Mouse (Mus musculus): ENCODE measurements around the gene Dennd1a. TPM values are rescaled to one million over a fixed set of nuclear protein-coding genes. Genes with fewer than 3 reads are reported as not detected.

Dennd1a gene
- polyA plus RNA-seq, 1 experiment from 2014 or later: 12.2 TPM

DNA sequence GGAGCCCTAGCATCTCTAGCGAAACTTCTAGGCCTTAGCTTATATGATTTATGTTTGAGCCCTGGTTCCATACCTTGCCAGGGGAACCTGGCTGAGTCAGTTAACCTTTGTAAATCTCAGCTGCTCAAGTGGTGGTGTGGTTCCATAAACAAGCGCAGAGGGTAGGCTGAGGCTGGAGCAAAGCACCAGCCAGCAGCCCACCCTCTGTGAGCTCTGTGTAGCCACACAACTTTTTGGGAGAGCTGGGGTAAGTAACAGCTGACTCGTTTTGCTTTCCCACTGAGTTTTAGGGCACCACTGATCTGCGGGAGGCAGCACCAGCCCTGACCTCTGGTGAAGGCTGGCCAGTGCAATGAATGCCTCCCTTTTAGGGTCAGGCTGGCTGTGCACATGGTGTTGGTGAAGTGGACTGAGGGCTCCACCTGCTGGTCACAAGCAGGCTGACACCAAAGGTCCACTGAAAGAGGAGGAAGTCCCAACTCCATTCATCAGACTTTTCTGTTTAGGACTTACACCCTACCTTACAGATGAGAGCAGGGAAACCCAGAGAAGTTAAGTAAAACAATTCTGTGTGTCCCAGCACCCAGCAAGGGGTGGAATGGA, 484.5 kb downstream of the Dennd1a start:
- peak; percentile 68; the same call in 1 of the 2 replicates for ATAC-seq (ENCODE audit: insufficient number of reproducible peaks, insufficient read depth, low FRiP score, low read depth)
- Histone ChIP-seq H3K4me2 (replicated peaks; ENCODE audit: low read depth, low read length) (no peak overlapping the region), H3K36me3 (ENCODE audit: control insufficient read depth, insufficient read depth, low read length) (no peaks in the 10 kb centered on the region; the same call in 1 of the 2 replicates), H3K9me3 (ENCODE audit: control insufficient read depth, low read depth, low read length) (no peaks in the 10 kb centered on the region), H3K9ac (replicated peaks; ENCODE audit: low read depth, low read length) (no peak overlapping the region), H3K4me3 (ENCODE audit: low read depth, low read length) (no peak overlapping the region), H3K4me1 (ENCODE audit: control insufficient read depth, insufficient read depth, low read length) (no peaks in the 10 kb centered on the region), H3K27me3 (ENCODE audit: control insufficient read depth, insufficient read depth, low read length) (no peaks in the 10 kb centered on the region), H3K27ac (ENCODE audit: low read length) (no peak overlapping the region)
- 46% methylated on average over 4 of the region's 4 CpGs for WGBS

DNA sequence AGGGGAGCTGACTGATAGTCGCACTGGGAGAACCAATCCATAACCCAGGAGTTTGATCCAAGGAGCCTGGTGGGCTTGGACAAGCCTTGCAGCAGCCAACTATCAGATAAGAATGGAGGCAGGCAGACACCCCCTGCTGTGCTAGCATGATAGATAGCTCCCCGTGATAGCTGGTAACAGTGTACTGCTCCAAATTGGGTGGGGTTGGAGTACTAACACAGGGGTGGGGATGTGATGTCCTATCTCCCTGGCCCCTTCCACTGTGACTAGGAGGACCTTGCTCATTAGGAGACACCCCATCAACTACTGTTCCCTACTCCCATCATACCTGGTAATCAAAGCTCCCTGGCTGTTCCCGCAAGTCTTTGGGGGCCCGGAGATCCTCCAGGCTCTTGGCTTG, 485.5 kb downstream of the Dennd1a start:
- H3K27me3 ChIP-seq (ENCODE audit: control insufficient read depth, insufficient read depth, low read length): no peaks in the 10 kb centered on the region
- no peaks in the 10 kb centered on the region; the same call in 1 of the 2 replicates for H3K36me3 ChIP-seq (ENCODE audit: control insufficient read depth, insufficient read depth, low read length)
- H3K4me3 ChIP-seq (ENCODE audit: low read depth, low read length): no peak overlapping the region
- H3K4me2 ChIP-seq (replicated peaks; ENCODE audit: low read depth, low read length): no peak overlapping the region
- H3K9me3 ChIP-seq (ENCODE audit: control insufficient read depth, low read depth, low read length): no peaks in the 10 kb centered on the region
- no peak overlapping the region for H3K9ac ChIP-seq (replicated peaks; ENCODE audit: low read depth, low read length)
- H3K4me1 ChIP-seq (ENCODE audit: control insufficient read depth, insufficient read depth, low read length): no peaks in the 10 kb centered on the region
- no peak overlapping the region for H3K27ac ChIP-seq (ENCODE audit: low read length)
- ATAC-seq (ENCODE audit: insufficient number of reproducible peaks, insufficient read depth, low FRiP score, low read depth): no peak
- WGBS: 75% methylated on average over 4 of the region's 4 CpGs

DNA sequence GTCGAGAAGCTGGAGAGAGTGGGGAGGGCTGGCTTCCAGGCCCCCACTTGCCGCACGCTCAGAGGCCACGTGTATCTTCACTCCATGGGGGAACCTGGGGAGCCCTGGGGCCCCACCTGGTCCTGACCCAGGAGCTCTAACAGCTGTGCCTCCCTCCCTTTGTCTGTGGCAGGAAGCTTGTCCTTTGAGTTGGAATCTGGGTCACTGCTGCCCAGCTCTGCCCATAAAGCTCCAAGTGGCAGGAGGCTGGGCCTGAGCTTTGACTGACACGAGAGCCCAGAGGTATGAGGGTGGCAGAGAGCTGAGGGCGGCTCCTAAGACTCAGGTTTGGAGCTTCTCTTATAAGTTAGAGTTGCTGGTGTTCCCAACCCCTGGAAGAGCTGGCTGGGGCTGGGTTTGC, 488.1 kb downstream of the Dennd1a start:
- no peak overlapping the region for H3K4me2 ChIP-seq (replicated peaks; ENCODE audit: low read depth, low read length)
- ATAC-seq (ENCODE audit: insufficient number of reproducible peaks, insufficient read depth, low FRiP score, low read depth): no peak
- H3K4me3 ChIP-seq (ENCODE audit: low read depth, low read length): no peak overlapping the region
- H3K9me3 ChIP-seq (ENCODE audit: control insufficient read depth, low read depth, low read length): no peaks in the 10 kb centered on the region
- no peaks in the 10 kb centered on the region; the same call in 1 of the 2 replicates for H3K36me3 ChIP-seq (ENCODE audit: control insufficient read depth, insufficient read depth, low read length)
- H3K4me1 ChIP-seq (ENCODE audit: control insufficient read depth, insufficient read depth, low read length): no peaks in the 10 kb centered on the region
- H3K27ac ChIP-seq (ENCODE audit: low read length): no peak overlapping the region
- WGBS: 52% methylated on average over 6 of the region's 6 CpGs
- no peaks in the 10 kb centered on the region for H3K27me3 ChIP-seq (ENCODE audit: control insufficient read depth, insufficient read depth, low read length)
- H3K9ac ChIP-seq (replicated peaks; ENCODE audit: low read depth, low read length): no peak overlapping the region

DNA sequence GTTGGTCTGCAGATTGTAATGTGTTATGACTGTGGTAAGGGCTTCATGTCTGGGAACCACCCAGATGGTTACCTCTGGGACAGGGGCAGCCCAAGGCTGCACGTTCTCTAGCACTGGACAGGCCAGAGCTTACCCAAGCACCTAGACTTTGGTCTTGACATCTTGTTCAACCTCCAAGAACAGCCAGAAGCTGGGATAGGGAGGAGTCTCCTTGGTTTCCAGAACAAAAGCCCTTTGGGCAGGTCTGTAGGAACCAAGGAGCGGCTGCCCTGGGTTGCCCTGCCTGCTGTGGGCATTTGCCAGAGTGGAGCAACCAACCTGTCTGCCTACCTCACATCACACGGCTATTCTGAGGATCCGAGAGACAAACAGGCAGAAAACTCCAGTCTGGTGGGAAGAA, 490.1 kb downstream of the Dennd1a start:
- Histone ChIP-seq H3K4me1 (ENCODE audit: control insufficient read depth, insufficient read depth, low read length) (no peaks in the 10 kb centered on the region), H3K4me2 (replicated peaks; ENCODE audit: low read depth, low read length) (no peak overlapping the region), H3K9ac (replicated peaks; ENCODE audit: low read depth, low read length) (no peak overlapping the region), H3K9me3 (ENCODE audit: control insufficient read depth, low read depth, low read length) (no peaks in the 10 kb centered on the region), H3K4me3 (ENCODE audit: low read depth, low read length) (no peak overlapping the region), H3K36me3 (ENCODE audit: control insufficient read depth, insufficient read depth, low read length) (no peaks in the 10 kb centered on the region; the same call in 1 of the 2 replicates), H3K27ac (ENCODE audit: low read length) (no peak overlapping the region), H3K27me3 (ENCODE audit: control insufficient read depth, insufficient read depth, low read length) (no peaks in the 10 kb centered on the region)
- WGBS: 82% methylated on average over 4 of the region's 4 CpGs
- ATAC-seq (ENCODE audit: insufficient number of reproducible peaks, insufficient read depth, low FRiP score, low read depth): no peak

DNA sequence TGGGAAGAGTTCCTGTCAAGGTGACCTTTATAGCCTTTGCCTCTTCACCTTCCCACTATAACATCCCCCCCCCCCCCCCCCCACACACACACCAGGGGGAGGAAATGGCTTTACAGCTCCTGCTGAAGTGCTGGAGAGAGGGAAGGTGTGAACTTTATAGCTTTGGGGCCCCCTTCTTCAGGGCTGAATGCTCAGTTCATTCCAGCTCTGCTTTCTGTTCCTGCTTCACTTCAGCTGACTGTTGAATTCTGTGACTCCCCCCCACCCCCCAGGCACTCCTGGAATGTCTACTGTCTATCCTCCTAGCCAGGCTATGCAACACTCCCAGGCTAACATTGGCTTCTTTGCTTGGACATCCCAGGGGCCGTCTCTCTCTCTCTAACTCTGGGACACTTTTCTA, 491.2 kb downstream of the Dennd1a start:
- no peak overlapping the region for H3K4me2 ChIP-seq (replicated peaks; ENCODE audit: low read depth, low read length)
- H3K4me3 ChIP-seq (ENCODE audit: low read depth, low read length): no peak overlapping the region
- no peaks in the 10 kb centered on the region for H3K9me3 ChIP-seq (ENCODE audit: control insufficient read depth, low read depth, low read length)
- H3K4me1 ChIP-seq (ENCODE audit: control insufficient read depth, insufficient read depth, low read length): no peaks in the 10 kb centered on the region
- WGBS: 46% methylated on average over 1 of the region's 1 CpGs
- H3K27me3 ChIP-seq (ENCODE audit: control insufficient read depth, insufficient read depth, low read length): no peaks in the 10 kb centered on the region
- H3K27ac ChIP-seq (ENCODE audit: low read length): no peak overlapping the region
- no peak for ATAC-seq (ENCODE audit: insufficient number of reproducible peaks, insufficient read depth, low FRiP score, low read depth)
- no peak overlapping the region for H3K9ac ChIP-seq (replicated peaks; ENCODE audit: low read depth, low read length)
- H3K36me3 ChIP-seq (ENCODE audit: control insufficient read depth, insufficient read depth, low read length): no peaks in the 10 kb centered on the region

DNA sequence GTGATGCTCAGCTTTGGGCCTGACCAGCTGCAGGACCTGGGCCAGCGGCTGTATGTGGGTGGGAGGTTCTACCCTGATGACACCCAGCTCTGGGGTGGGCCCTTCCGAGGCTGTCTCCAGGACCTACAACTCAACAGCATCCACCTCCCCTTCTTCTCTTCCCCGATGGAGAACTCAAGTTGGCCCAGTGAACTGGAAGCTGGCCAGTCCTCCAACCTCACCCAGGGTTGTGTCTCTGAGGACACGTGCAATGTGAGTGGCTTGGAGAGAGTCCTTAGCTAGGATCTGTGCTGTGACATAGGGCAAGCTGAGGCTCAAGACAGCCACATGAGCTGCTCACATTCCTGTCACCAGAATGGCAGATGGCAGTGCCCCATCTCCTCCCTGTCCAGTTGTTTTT, 495.9 kb downstream of the Dennd1a start:
- 90% methylated on average over 4 of the region's 4 CpGs for WGBS
- H3K27me3 ChIP-seq (ENCODE audit: control insufficient read depth, insufficient read depth, low read length): no peaks in the 10 kb centered on the region
- H3K9me3 ChIP-seq (ENCODE audit: control insufficient read depth, low read depth, low read length): no peaks in the 10 kb centered on the region
- H3K27ac ChIP-seq (ENCODE audit: low read length): no peak overlapping the region
- no peaks in the 10 kb centered on the region for H3K36me3 ChIP-seq (ENCODE audit: control insufficient read depth, insufficient read depth, low read length)
- H3K4me1 ChIP-seq (ENCODE audit: control insufficient read depth, insufficient read depth, low read length): 0 out of 2 replicates have a peak, but pooled peaks cover 2% of the 10 kb centered on the region
- H3K4me3 ChIP-seq (ENCODE audit: low read depth, low read length): no peak overlapping the region
- H3K9ac ChIP-seq (replicated peaks; ENCODE audit: low read depth, low read length): no peak overlapping the region
- no peak overlapping the region for H3K4me2 ChIP-seq (replicated peaks; ENCODE audit: low read depth, low read length)
- ATAC-seq (ENCODE audit: insufficient number of reproducible peaks, insufficient read depth, low FRiP score, low read depth): no peak

DNA sequence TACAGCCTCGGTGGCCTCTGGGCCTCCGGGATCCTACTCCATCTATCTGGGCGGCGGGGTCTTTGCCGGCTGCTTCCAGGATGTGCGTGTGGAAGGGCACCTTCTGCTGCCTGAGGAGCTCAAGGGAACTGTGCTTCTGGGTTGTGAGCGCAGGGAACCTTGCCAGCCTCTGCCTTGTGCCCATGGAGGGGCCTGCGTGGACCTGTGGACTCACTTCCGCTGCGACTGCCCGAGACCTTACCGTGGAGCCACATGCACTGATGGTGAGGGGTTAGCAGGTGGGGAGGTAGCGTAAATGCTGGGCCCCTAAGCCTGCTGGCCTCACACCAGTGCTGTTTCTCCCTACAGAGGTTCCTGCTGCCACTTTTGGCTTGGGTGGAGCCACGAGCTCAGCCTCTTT, 496.5 kb downstream of the Dennd1a start:
- H3K4me2 ChIP-seq (replicated peaks; ENCODE audit: low read depth, low read length): no peak overlapping the region
- no peaks in the 10 kb centered on the region for H3K9me3 ChIP-seq (ENCODE audit: control insufficient read depth, low read depth, low read length)
- no peak overlapping the region for H3K27ac ChIP-seq (ENCODE audit: low read length)
- no peak overlapping the region for H3K4me3 ChIP-seq (ENCODE audit: low read depth, low read length)
- 90% methylated on average over 14 of the region's 14 CpGs for WGBS
- ATAC-seq (ENCODE audit: insufficient number of reproducible peaks, insufficient read depth, low FRiP score, low read depth): no peak
- H3K36me3 ChIP-seq (ENCODE audit: control insufficient read depth, insufficient read depth, low read length): no peaks in the 10 kb centered on the region
- H3K27me3 ChIP-seq (ENCODE audit: control insufficient read depth, insufficient read depth, low read length): no peaks in the 10 kb centered on the region
- 0 out of 2 replicates have a peak, but pooled peaks cover 2% of the 10 kb centered on the region for H3K4me1 ChIP-seq (ENCODE audit: control insufficient read depth, insufficient read depth, low read length)
- H3K9ac ChIP-seq (replicated peaks; ENCODE audit: low read depth, low read length): no peak overlapping the region

DNA sequence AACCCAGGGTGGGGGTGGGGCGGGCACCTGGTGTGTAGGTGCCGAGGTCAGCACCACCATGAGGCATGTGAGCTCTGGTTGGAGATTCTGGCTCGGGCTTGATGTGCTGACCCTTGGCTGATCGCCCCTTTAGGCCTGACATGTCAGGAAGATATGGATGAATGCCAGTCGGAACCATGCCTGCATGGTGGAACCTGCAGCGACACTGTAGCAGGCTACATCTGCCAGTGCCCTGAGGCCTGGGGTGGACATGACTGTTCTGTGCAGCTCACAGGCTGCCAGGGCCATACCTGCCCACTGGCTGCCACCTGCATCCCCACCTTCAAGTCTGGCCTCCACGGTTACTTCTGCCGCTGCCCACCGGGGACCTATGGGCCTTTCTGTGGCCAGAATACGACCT, 497.2 kb downstream of the Dennd1a start:
- H3K36me3 ChIP-seq (ENCODE audit: control insufficient read depth, insufficient read depth, low read length): no peaks in the 10 kb centered on the region
- H3K4me3 ChIP-seq (ENCODE audit: low read depth, low read length): no peak overlapping the region
- H3K27ac ChIP-seq (ENCODE audit: low read length): no peak overlapping the region
- no peaks in the 10 kb centered on the region for H3K9me3 ChIP-seq (ENCODE audit: control insufficient read depth, low read depth, low read length)
- WGBS: 81% methylated on average over 10 of the region's 10 CpGs
- no peaks in the 10 kb centered on the region for H3K27me3 ChIP-seq (ENCODE audit: control insufficient read depth, insufficient read depth, low read length)
- no peak overlapping the region for H3K4me2 ChIP-seq (replicated peaks; ENCODE audit: low read depth, low read length)
- H3K4me1 ChIP-seq (ENCODE audit: control insufficient read depth, insufficient read depth, low read length): 0 out of 2 replicates have a peak, but pooled peaks cover 2% of the 10 kb centered on the region
- no peak overlapping the region for H3K9ac ChIP-seq (replicated peaks; ENCODE audit: low read depth, low read length)
- ATAC-seq (ENCODE audit: insufficient number of reproducible peaks, insufficient read depth, low FRiP score, low read depth): no peak

DNA sequence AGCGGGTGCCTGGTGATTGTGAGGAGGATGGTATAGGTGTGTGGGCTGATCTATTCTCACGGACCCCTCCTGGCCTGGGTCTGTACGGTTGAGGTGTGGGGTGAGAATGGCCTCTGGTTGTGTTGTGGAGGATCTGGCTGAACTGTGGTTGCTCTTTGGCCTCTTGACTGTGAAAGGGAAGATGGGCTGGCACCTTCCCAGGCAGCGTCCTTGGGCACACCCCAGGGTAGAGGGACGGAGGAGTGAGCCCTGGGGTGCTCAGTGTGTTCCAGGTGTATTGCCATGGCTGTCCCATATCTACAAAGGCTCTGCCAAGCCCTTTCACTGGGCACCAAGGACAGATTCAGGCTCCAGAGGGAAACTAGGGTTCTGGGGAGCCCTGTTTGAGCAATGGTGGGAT, 498.2 kb downstream of the Dennd1a start:
- Histone ChIP-seq H3K4me1 (ENCODE audit: control insufficient read depth, insufficient read depth, low read length) (0 out of 2 replicates have a peak, but pooled peaks cover 2% of the 10 kb centered on the region), H3K9ac (replicated peaks; ENCODE audit: low read depth, low read length) (no peak overlapping the region), H3K27me3 (ENCODE audit: control insufficient read depth, insufficient read depth, low read length) (no peaks in the 10 kb centered on the region), H3K4me3 (ENCODE audit: low read depth, low read length) (no peak overlapping the region), H3K36me3 (ENCODE audit: control insufficient read depth, insufficient read depth, low read length) (no peaks in the 10 kb centered on the region), H3K4me2 (replicated peaks; ENCODE audit: low read depth, low read length) (no peak overlapping the region), H3K9me3 (ENCODE audit: control insufficient read depth, low read depth, low read length) (no peaks in the 10 kb centered on the region), H3K27ac (ENCODE audit: low read length) (no peak overlapping the region)
- no peak for ATAC-seq (ENCODE audit: insufficient number of reproducible peaks, insufficient read depth, low FRiP score, low read depth)
- 87% methylated on average over 5 of the region's 5 CpGs for WGBS

All from stomach, embryonic 14.5 days (tissue).